Mouse (Mus musculus) forebrain, embryonic 13.5 days (tissue): Measurements from ENCODE around the gene Olfr270. TPM values are rescaled to one million over a fixed set of nuclear protein-coding genes. Genes with fewer than 3 reads are reported as not detected.
A peak's percentile ranks its signal among the peaks of the same experiment; 100 is the strongest.

Experiments used
- ATAC-seq: fragments of 200-750 bp; cut with Nextera tagmentation; 2 replicates; pipeline ENCODE4 v1.8.0; 2017
- H3K27ac ChIP-seq: fragments of 300-500 bp; sonication (generic); 2 replicates; pipeline ENCODE4 v1.5.1; 2015; ENCODE audit warnings: inconsistent platforms, mild to moderate bottlenecking, moderate library complexity
- H3K27me3 ChIP-seq: fragments of 300-500 bp; sonication (generic); 2 replicates; pipeline ENCODE4 v1.6.1; 2015; ENCODE audit warnings: mild to moderate bottlenecking, inconsistent platforms
- H3K36me3 ChIP-seq: fragments of 300-500 bp; sonication (generic); 2 replicates; pipeline ENCODE4 v1.6.1; 2015; ENCODE audit warnings: mild to moderate bottlenecking, inconsistent platforms; ENCODE audit not compliant: poor library complexity, severe bottlenecking
- H3K4me1 ChIP-seq: fragments of 300-500 bp; sonication (generic); 2 replicates; pipeline ENCODE4 v1.6.1; 2015; ENCODE audit warnings: inconsistent platforms
- H3K4me2 ChIP-seq: fragments of 300-500 bp; sonication (generic); 2 replicates; pipeline ENCODE4 v1.6.1; 2015; ENCODE audit warnings: inconsistent platforms, mild to moderate bottlenecking, moderate library complexity
- H3K4me3 ChIP-seq: fragments of 300-500 bp; sonication (generic); 2 replicates; pipeline ENCODE4 v1.5.1; 2015; ENCODE audit warnings: mild to moderate bottlenecking, inconsistent platforms
- H3K9ac ChIP-seq: fragments of 300-500 bp; sonication (generic); 2 replicates; pipeline ENCODE4 v1.6.1; 2015; ENCODE audit warnings: mild to moderate bottlenecking, inconsistent platforms
- H3K9me3 ChIP-seq: fragments of 300-500 bp; sonication (generic); replicated peaks from 2 replicates; pipeline ENCODE4 v1.6.1; 2016; ENCODE audit warnings: inconsistent platforms
- WGBS: fragments of 180-500 bp; shearing (Covaris S2); methylation state at CpG from one replicate; pipeline ENCODE4 v1.1.7; 2015; 5-methylcytosine and 5-hydroxymethylcytosine counted together
- polyA plus RNA-seq: library from polyadenylated mRNA; unstranded; fragments of >200 nt; fragmentation: Nextera tagmentation; extraction: Ambion mirVana; gene quantifications from 2 replicates; pipeline ENCODE4 v1.2.1, GENCODE M21; 2015

Olfr270 gene
- polyA plus RNA-seq = not detected in 2 replicates

DNA sequence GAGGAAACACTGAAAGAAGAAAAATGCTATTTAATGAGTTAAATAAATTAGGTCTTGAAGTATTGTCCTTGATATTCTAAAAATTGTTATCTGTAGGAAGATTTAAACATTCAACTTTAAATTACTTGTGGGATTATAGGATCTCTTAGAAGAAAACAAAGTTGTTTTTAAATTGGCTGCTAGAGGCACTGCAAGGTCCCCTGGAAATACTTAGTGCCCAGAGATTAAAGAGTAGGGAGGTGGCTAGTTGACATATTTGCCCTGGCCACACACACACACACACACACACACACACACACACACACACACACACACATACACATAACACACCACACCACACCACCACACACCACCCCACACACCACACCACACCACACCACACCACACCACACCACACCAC lies at the start of gene Olfr270:
TSS of gene Olfr270 (plus strand) at position 301 of the 400 bp plus-strand sequence.
- H3K4me1 ChIP-seq = no peaks in the 10 kb centered on the region
- no peaks in the 10 kb centered on the region for H3K27me3 ChIP-seq
- no peaks in the 10 kb centered on the region for H3K36me3 ChIP-seq
- no peak within 1 kb of the TSS for H3K4me2 ChIP-seq
- no peak within 1 kb of the TSS for H3K9ac ChIP-seq
- H3K27ac ChIP-seq = no peak within 1 kb of the TSS
- no peak for ATAC-seq
- H3K9me3 ChIP-seq = no peaks in the 10 kb centered on the region
- no peak within 1 kb of the TSS for H3K4me3 ChIP-seq

DNA sequence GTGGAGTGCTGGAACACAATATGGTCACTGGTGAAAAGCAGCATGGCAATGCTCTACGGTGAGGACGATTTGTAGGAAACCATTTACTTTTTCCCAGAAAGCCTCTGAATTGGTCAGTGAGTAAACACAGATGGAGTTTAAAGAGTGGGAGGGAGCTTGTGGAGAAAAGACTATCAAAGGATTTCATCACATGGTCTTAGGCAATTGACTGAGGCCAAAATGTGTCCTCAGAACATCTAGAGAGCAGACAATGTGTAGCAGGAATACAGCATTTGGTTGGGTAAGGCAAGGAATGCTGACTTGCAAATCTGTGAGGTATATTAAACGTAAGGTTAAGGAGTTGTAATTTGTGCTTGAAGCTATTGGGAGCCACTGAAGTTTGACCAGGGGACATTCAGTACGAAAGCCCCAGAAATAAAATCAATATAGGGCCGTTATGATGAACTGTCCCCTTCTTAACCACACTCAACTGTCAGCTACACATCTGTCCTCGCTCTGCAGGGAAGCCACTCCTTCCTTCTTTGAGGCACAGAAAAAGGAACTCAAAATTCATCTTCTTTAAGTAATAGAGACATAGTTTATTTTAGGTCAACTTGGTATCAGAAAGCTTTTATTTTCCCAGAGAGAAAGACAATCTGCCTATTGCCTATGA lies 47.6 kb upstream of the Olfr270 start:
- Histone ChIP-seq H3K27ac (no peak overlapping the region), H3K9ac (no peak overlapping the region), H3K27me3 (no peaks in the 10 kb centered on the region), H3K4me3 (no peak overlapping the region), H3K36me3 (no peaks in the 10 kb centered on the region), H3K4me1 (no peaks in the 10 kb centered on the region), H3K9me3 (no peaks in the 10 kb centered on the region), H3K4me2 (no peak overlapping the region)
- WGBS = 85% methylated on average over 6 of the region's 6 CpGs
- ATAC-seq = no peak

DNA sequence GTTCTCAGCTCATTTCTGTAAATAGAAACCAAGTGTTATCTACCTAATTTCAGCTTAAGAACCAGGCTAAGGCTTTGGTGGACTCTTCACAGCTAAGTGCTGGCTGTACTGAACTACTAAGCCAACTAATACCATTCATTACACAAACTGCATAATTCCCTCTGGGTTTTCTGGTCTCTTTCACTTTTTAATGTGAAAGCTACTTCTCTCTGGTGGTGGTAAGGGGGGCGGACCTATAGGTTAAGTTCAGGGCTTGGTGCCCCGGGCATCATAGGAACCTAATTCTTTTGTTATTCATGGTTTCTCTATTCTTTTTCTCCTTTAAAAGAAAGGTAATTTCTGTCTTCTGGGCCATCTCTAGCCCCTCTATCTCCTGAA lies 47.0 kb upstream of the Olfr270 start:
- 87% methylated on average over 2 of the region's 2 CpGs for WGBS
- H3K27me3 ChIP-seq = no peaks in the 10 kb centered on the region
- H3K9ac ChIP-seq = no peak overlapping the region
- no peak overlapping the region for H3K4me2 ChIP-seq
- H3K4me3 ChIP-seq = no peak overlapping the region
- no peaks in the 10 kb centered on the region for H3K9me3 ChIP-seq
- ATAC-seq = no peak
- H3K4me1 ChIP-seq = no peaks in the 10 kb centered on the region
- H3K27ac ChIP-seq = no peak overlapping the region
- H3K36me3 ChIP-seq = no peaks in the 10 kb centered on the region

DNA sequence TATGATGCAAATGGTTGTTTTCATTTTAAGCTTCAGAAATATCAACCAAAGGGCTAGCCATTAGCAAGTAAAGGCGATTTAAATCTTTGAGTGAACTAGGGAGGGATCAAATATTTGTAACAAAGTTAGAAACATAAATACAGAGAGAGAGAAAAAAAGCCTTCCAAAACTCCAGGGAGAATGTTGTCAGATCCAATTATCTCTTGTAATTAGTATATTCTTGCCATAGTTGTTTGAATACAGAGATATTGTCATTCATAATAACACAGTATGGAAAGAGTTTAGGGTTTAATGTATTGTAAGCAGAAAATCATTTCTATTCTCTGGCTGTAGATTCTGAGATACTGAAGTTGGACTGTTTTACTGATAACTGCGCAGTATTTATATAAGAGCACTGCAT lies 45.3 kb upstream of the Olfr270 start, which contains the start of gene Olfr272:
TSS of gene Olfr272 (minus strand) at position 101 of the 400 bp plus-strand sequence.
- Histone ChIP-seq H3K27me3 (no peaks in the 10 kb centered on the region), H3K4me3 (no peak within 1 kb of the TSS), H3K36me3 (no peaks in the 10 kb centered on the region), H3K9ac (no peak within 1 kb of the TSS), H3K4me1 (no peaks in the 10 kb centered on the region), H3K9me3 (no peaks in the 10 kb centered on the region), H3K27ac (no peak within 1 kb of the TSS), H3K4me2 (no peak within 1 kb of the TSS)
- ATAC-seq = no peak
- 93% methylated on average over 2 of the region's 2 CpGs for WGBS

DNA sequence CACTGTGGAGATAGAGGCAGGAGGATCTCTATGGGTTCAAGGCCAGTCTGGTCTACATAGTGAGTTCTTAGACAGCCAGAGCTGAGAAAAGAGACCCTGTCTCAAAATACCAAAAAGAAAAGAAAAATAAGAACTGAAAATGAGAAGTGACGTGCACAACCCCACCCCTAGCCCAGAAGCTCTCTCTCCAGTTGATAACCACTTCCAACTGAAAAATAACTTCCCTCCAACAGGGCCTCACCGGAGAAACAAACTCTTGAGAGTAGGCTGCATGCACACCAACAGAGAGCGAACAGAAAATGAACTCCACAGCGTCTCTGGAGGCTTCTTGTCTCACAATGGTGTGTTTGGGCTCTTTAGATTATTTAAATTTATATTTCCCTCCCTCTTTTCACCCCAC lies 33.9 kb upstream of the Olfr270 start:
- no peaks in the 10 kb centered on the region for H3K4me1 ChIP-seq
- WGBS = 91% methylated on average over 4 of the region's 4 CpGs
- ATAC-seq = no peak

DNA sequence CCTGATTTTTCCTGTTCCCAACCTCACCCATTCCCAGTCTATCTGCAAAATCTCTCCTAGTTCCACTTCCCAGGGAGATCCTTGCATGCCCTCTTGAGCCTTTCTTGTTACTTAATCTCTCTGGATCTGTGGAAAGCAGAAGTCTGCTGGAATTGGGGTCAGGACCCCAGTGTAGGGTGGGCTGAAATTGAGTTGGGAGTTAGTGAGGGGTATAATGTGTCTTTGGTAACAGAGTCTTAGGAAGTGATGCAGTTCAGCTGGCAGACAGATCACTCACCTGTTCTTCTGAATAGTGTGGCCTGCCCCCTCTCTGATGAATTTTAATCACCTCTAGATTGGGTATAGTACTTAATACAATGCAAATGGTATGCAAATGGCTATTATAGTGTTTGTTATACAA lies 17.7 kb upstream of the Olfr270 start:
- no peak for ATAC-seq
- no peak overlapping the region for H3K4me3 ChIP-seq
- no peak overlapping the region for H3K27ac ChIP-seq
- no peaks in the 10 kb centered on the region for H3K27me3 ChIP-seq
- no peaks in the 10 kb centered on the region for H3K36me3 ChIP-seq
- H3K4me2 ChIP-seq = no peak overlapping the region
- no peaks in the 10 kb centered on the region for H3K4me1 ChIP-seq
- H3K9me3 ChIP-seq = no peaks in the 10 kb centered on the region
- H3K9ac ChIP-seq = no peak overlapping the region

More for the DNA sequence above, 33.9 kb upstream of the Olfr270 start:
- Histone ChIP-seq H3K27me3 (no peaks in the 10 kb centered on the region), H3K9ac (no peak overlapping the region), H3K36me3 (no peaks in the 10 kb centered on the region), H3K4me3 (no peak overlapping the region), H3K9me3 (no peaks in the 10 kb centered on the region), H3K4me2 (no peak overlapping the region), H3K27ac (no peak overlapping the region)

DNA sequence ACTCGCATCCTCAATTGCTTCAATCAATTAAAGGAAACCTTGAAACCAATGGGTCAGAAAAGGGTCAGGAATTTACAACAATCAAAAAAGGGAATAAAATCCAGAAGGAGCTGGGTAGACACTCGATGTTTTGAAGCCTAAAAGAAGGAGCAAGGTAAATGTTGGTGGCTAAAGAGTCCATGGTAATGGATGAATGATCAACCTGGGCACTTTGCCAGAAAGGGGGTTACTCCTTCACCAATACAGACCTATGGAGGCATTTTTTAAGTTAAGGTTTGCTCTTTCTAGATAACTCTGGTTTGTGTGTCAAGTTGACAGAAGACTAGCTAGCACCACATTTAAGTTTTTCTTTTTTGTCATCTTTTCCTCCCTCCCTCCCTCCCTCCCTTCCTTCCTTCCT lies 15.3 kb upstream of the Olfr270 start:
- Histone ChIP-seq H3K27ac (no peak overlapping the region), H3K4me2 (no peak overlapping the region), H3K9me3 (no peaks in the 10 kb centered on the region), H3K9ac (no peak overlapping the region), H3K27me3 (no peaks in the 10 kb centered on the region), H3K4me3 (no peak overlapping the region), H3K36me3 (no peaks in the 10 kb centered on the region), H3K4me1 (no peaks in the 10 kb centered on the region)
- 81% methylated on average over 2 of the region's 2 CpGs for WGBS
- ATAC-seq = no peak

DNA sequence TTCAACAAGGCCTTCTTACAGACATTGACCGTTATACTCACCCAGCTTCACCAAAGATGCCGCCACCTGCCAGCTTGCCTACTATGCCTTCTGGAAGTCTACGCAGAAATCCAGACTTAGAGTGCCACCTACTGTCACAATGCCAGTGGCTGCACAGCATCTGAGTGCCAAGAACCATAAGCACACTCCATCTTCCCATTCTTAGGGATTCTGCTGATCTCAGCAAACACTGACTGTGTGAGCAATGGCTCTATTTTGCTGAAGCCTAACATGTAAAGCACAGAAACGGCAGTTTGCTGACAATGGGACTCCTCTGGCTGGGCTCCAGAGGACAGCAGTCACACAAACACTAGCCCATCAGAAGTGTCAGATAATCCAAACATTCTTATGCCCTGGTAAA lies 5.7 kb upstream of the Olfr270 start:
- ATAC-seq = peak; percentile 79

DNA sequence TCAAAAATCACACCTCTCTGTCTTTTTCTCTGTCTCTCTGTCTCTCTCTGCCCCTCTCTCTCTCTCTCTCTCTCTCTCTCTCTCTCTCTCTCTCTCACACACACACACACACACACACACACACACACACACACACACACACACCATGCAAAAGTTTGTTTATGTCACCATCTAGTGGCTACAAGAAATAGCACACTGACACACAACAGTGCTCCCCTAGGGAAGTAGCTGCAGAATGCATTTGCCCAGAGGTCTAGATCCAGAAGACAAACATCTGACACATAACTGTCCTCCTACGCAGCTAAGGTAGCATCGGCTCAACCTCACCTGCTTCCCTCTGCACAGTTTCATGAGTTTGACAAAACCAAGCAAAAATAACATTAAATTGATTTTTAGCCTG lies 20.9 kb downstream of the Olfr270 start:
- WGBS = 82% methylated on average over 2 of the region's 2 CpGs
- no peaks in the 10 kb centered on the region for H3K36me3 ChIP-seq
- H3K27ac ChIP-seq = no peak overlapping the region
- H3K9me3 ChIP-seq = no peaks in the 10 kb centered on the region
- H3K9ac ChIP-seq = no peak overlapping the region
- H3K4me3 ChIP-seq = no peak overlapping the region
- peak; percentile 77; the same call in 1 of the 2 replicates for ATAC-seq
- no peak overlapping the region for H3K4me2 ChIP-seq
- no peaks in the 10 kb centered on the region for H3K4me1 ChIP-seq
- no peaks in the 10 kb centered on the region for H3K27me3 ChIP-seq

More for the DNA sequence above, 5.7 kb upstream of the Olfr270 start:
- whole genome bisulfite sequencing = 28% methylated on average over 4 of the region's 4 CpGs
- no peak overlapping the region for H3K4me3 ChIP-seq
- no peak overlapping the region for H3K4me2 ChIP-seq
- no peaks in the 10 kb centered on the region for H3K27me3 ChIP-seq
- H3K9ac ChIP-seq = no peak overlapping the region
- H3K36me3 ChIP-seq = no peaks in the 10 kb centered on the region
- no peaks in the 10 kb centered on the region for H3K4me1 ChIP-seq
- H3K27ac ChIP-seq = no peak overlapping the region
- no peaks in the 10 kb centered on the region for H3K9me3 ChIP-seq

DNA sequence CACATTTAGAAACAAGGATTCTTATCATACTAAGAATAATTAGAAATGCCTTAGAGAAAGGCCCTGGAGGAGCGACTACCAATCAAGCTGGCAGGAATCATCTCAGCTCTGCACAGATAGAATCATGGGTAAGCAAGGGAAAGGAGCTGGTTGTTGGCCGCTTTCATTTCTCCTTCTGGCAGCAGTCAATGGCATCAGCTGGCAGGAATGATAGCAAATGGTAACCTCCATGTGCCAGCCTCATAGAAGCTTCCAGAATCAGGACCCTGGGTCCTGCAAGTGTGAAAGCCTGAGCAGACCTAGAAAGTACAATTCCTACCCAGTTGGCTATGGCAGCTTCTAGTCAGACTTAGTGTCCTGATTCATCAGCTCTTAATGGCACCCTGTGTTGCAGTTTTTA lies 21.9 kb downstream of the Olfr270 start:
- no peak overlapping the region for H3K4me3 ChIP-seq
- H3K27me3 ChIP-seq = no peaks in the 10 kb centered on the region
- H3K9ac ChIP-seq = no peak overlapping the region
- H3K27ac ChIP-seq = no peak overlapping the region
- H3K36me3 ChIP-seq = no peaks in the 10 kb centered on the region
- ATAC-seq = no peak
- no peak overlapping the region for H3K4me2 ChIP-seq
- H3K4me1 ChIP-seq = no peaks in the 10 kb centered on the region
- WGBS = 88% methylated on average over 2 of the region's 2 CpGs
- no peaks in the 10 kb centered on the region for H3K9me3 ChIP-seq

DNA sequence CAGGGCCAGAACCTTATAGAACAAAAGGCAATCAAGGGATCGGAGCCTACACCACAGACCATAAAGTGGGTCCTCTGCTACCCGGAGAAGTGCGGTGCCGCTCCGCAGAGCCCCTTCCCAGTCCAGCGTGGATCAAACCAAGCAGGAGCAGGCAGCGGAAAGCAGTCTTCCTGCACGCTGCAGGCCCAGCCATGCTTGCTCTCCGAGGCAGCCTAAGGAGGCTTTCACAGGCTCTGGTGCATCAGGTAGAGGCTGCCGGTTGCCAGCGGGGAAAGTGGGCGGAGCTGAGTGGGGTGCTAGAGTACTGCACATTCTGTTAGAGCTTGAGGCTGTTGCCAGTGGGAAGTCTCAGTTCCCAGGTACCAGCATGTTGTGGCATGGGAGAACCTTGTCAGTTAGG lies 24.9 kb downstream of the Olfr270 start, which contains the start of gene Nipsnap3a:
TSS of gene Nipsnap3a (plus strand) at position 25 of the 400 bp plus-strand sequence.
- Histone ChIP-seq H3K36me3 (no peaks in the 10 kb centered on the region), H3K4me3 (peak within 1 kb of the TSS; percentile 21), H3K4me2 (peak within 1 kb of the TSS; percentile 47), H3K27me3 (no peaks in the 10 kb centered on the region), H3K4me1 (no peaks in the 10 kb centered on the region), H3K9ac (peak within 1 kb of the TSS; percentile 26; the same call in 1 of the 2 replicates), H3K9me3 (no peaks in the 10 kb centered on the region), H3K27ac (no peak within 1 kb of the TSS)
- 24% methylated on average over 12 of the region's 12 CpGs for WGBS
- peak; percentile 57; the same call in 1 of the 2 replicates for ATAC-seq

DNA sequence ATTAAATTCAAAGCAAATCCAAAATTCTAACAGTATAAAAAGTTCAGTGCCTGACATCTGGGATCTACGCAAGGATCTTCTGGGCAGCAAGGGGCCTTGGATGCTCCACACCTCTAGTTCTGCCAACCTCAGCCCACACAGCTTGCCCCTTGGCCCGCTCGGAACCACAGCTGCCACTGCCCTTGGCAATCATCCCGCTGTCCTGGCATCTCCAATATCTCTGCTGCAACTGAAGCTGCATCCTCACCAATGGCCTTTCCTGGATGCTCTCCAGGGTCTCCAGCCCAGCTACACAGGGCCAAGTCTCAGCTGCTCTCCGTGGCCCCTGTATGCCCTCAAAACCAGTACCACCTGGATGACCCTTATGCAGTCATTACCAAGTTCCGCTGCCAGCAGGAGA lies 35.1 kb downstream of the Olfr270 start:
- Histone ChIP-seq H3K27me3 (no peaks in the 10 kb centered on the region), H3K9ac (no peak overlapping the region), H3K4me1 (no peaks in the 10 kb centered on the region), H3K9me3 (no peaks in the 10 kb centered on the region), H3K4me3 (no peak overlapping the region), H3K4me2 (no peak overlapping the region), H3K36me3 (no peaks in the 10 kb centered on the region), H3K27ac (no peak overlapping the region)
- ATAC-seq = no peak
- 94% methylated on average over 6 of the region's 6 CpGs for WGBS

DNA sequence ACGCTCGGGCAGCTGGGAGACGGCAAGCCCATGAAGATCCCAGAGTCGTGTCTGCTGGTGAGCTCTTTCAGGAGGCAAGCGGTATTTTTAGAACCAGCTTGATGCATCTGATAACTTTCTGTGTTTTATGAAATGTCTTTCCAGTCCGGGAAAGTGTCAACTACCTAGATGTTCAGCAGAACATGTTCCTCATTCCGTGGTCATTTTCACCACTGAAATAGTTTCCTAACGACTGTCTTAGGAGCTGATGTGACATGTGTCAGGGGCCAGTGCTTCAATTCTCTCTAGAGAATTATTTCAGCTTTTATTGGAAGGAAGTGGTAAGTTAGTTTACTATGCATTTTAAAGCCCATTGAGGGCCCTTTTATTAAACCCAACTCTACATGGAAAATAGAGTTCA lies 35.8 kb downstream of the Olfr270 start:
- no peak for ATAC-seq
- H3K27me3 ChIP-seq = no peaks in the 10 kb centered on the region
- H3K9ac ChIP-seq = no peak overlapping the region
- no peak overlapping the region for H3K4me2 ChIP-seq
- no peaks in the 10 kb centered on the region for H3K36me3 ChIP-seq
- WGBS = 86% methylated on average over 8 of the region's 8 CpGs
- no peak overlapping the region for H3K27ac ChIP-seq
- no peaks in the 10 kb centered on the region for H3K4me1 ChIP-seq
- H3K4me3 ChIP-seq = no peak overlapping the region
- no peaks in the 10 kb centered on the region for H3K9me3 ChIP-seq
